Mouse (Mus musculus): Measurements from ENCODE around the gene Gm26965. TPM values are rescaled to one million over a fixed set of nuclear protein-coding genes. Genes with fewer than 3 reads are reported as not detected.
A peak's percentile ranks its signal among the peaks of the same experiment; 100 is the strongest.
"Not testable (repeated sequence)": the region's sequence is repeated elsewhere in the genome, so short reads cannot be mapped to it uniquely, and the experiment has no call there.

Gm26965 gene
- total RNA-seq (2021), result not detected

DNA sequence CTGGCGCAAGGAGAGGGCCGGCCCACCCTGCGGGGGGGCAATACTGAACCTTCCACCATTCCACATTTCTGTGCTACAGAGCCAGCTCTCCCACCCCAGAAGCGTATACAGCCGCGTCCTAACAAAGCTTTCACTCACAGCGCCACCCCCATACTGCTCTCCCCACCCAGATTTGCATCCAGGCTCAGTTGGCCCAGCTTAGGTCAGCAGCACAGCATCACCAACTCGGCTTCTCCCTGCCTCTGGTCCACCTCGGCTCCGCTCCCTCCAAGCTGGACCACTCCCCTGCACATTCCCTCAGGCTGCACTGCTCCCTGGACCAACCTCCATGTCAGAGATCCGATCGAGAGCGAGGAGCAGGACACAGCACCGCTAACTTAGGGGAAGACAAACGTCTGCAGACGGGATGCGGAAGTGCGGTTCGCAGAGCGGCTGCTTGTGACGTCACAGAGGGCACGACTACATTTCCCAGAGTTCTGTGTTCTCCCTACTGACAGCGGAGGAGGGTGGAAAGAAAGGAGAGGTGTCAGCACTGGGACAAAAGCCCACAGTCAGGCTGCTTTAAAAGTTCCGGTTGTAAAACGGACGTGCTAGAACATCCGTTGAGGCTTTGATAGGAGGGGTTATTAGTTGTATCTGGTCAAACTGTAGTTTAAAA is at the start of gene Gm26965, which contains the start of gene Zfp87:
TSS of gene Gm26965 (minus strand) at position 399 of the 658 bp plus-strand sequence.
TSS of gene Zfp87 (minus strand) at position 425 of the 658 bp plus-strand sequence.
- intact Hi-C loops (cut with DNase I), result no loop called here
- peak; percentile 92 to 94 for DNase-seq (ENCODE audit: extremely low spot score in 1 of 2, low spot score in 2 of 2)

DNA sequence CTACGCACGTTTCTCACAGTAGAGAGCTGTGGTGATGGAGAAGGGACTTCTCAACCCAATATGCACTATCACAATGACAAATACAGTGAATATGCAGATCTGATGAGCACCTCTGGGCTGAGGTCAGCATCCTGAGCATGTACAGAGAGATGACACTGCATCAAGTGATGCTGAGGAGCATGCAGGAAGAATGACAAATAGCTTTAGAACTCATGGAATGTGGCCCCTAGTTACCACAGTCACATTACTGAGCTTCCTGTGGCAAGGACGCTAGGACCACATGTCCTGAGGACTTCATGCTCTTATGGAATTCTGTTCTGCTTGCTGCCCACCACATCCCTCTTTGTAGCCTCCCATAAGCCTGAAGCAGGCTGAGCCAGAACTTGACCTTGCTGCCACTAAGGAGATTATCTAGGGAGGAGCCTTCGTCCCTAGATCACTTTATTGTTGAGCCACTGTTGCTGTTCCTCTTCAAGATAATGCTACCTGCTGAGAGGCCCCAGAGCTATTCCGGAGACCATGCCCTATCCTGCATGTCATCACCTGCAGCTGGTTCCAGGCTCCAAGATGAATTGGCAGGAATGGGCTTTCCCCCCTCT is 46.7 kb upstream of the Gm26965 start:
- no peak for DNase-seq (ENCODE audit: extremely low spot score in 1 of 2, low spot score in 2 of 2)
- intact Hi-C loops (cut with DNase I), result no loop called here

DNA sequence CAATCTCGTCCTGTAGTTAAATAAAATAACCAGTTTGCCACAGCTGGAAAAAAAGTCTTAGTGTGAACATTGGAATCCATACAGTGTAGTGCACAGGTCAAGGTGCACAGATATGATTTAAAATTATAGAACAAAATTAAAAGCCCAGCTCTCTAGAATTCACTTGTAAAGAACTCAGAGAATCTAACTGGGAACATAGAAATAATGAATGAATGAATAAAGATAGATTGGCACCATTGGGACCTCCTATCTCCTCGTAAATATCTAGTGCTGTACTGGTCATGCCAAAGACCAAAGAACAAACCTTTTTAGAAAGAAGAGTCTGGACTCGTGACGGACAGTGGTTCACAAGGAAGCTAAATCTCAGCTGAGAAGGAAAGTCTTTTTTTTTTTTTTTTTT is 27.8 kb upstream of the Gm26965 start, which contains the start of gene Zfp748:
TSS of gene Zfp748 (minus strand) at position 101 of the 400 bp plus-strand sequence.
- intact Hi-C loops (cut with DNase I), result no loop called here
- no peak for DNase-seq (ENCODE audit: extremely low spot score in 1 of 2, low spot score in 2 of 2)

DNA sequence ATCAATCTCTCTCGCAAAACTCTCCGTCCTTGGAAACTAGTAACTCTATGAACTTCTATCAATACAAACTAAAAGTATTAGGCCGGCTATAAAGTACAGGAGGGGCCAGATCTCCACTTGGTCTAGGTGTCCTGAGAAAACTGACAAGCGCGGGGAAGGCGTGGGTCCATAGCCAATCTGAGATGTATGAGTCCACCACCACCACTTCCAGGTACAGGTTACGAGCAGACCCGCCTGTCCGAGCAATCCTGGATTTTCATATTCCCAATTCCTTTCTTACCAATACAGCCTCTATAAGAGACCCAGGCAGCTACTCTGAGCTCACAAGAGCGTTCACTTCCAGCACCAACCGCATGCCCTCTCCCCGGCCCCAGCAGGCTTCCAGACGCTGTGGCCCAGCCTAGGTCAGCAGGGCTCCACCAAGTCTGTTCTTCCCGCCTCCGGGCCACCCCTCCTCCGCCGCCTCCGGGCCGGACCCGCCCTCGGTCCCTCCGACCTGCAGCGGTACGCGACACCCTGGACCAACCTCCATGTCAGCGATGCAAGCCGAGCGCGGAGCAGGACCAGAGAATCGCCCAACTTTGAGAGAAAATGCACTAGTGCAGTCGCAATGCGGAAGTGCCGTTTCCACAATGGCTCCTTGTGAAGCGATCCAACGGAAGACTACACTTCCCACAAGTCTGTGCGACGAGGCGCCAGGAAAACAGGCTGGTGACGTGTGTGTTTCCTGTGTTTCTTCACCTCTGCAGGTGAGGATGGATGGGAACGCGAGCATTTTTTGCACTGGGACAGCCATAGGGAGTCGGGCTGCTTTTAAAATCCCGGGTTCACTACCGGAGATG is 26.8 kb upstream of the Gm26965 start:
- peak; percentile 86 to 88 for DNase-seq (ENCODE audit: extremely low spot score in 1 of 2, low spot score in 2 of 2)
- intact Hi-C loops (cut with DNase I), result no loop called here

DNA sequence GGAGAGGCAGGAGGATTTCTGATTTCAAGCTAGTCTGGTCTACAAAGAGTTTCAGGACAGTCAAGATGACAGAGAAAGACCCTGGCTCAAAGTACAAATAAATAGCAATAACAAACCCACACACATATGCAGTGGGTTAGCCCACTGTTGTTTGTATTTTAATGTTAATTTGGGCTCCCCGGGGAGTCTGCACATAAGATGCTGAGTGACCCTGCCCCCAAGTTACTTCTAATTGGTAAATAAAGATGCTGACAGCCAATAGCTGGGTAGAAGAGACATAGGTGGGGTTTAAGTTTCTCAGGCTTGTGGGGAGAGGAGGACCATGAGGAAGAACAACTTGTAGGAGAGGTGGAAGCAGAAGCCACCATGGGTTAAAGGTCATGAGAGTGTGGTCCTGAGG is 20.0 kb upstream of the Gm26965 start:
- intact Hi-C loops (cut with DNase I), result no loop called here
- no peak for DNase-seq (ENCODE audit: extremely low spot score in 1 of 2, low spot score in 2 of 2)

DNA sequence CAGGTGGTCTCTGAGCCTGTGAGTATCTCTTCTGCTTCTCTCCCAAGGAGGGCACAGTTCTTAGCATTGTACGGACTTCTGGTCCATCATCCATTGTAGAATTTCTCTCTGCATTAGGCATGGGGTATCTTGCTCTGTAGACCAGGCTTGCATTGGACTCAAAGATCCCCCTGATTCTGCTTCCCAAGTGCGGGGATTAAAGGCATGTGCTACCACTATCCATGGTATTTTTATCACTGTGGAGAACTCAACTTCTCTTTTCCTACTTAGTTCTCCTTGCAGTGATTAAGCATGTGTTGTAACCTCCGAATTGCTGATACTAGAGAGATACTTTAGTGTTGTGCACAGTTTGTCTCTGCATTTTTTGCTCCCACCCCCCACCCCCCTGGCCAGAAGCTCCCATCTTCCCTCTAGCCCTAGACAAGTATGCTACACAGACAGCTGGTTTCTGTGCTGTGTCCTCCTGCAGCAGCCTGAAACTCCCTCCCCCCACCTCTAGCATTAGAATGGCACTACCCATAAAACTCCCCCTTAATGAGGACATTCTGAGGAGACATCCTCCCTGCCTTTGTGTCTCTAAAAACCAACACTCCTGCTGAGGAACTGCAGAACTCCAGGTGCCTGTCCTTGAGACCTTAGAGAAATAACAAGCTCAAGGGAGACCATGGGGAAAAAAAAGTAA is 1.2 kb upstream of the Gm26965 start:
- DNase-seq (ENCODE audit: extremely low spot score in 1 of 2, low spot score in 2 of 2), result no peak
- intact Hi-C loops (cut with DNase I), result no loop called here

DNA sequence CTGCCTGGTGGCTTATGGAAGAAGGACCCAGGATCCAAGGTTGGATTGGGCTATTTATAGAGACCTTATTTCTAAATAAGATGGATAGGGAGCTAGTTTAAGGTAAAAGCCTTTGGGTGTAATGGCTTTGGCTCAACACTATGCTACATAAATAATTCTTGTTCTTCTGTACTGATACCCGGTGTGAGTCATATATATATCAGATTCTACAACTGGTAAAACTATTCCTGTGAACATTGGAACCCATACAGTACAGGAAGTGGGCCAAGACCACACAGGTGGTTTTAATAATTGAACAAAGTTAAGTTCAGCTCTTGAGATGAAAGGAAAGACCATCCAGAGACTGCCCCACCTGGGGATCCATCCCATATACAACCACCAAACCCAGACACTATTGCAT is 25.0 kb downstream of the Gm26965 start:
- intact Hi-C loops (cut with DNase I), result no loop called here
- DNase-seq (ENCODE audit: extremely low spot score in 1 of 2, low spot score in 2 of 2), result no peak

DNA sequence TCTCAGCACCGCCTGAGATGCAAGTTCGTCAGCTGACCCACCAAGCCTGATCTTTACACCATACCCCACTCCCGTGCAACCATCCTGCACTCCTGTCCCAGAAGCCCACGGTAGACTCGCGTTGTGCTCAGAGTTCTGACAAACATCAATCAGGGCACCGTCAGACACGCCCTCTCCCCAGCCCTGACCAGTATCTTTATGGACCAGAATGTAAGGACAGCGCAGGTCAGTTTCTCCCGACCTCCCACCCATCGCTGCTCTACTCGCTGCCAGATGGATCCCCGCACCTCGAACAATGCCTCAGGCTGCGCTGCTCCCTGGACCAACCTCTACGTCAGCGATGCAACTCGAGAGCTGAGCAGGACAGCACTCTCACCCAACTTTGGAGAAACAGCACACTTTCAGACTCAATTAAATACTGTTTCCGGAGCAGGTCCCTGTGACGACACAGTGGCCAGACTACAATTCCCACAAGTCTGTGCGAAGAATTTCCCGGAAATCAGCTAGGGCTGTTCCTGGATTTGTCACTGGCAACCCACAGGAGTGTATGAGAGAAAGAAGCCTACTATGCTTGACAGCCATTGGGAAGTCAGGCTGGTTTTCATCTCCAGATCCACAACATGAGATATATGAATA is 25.7 kb downstream of the Gm26965 start, which contains the start of gene Zfp58:
TSS of gene Zfp58 (minus strand) at position 472 of the 636 bp plus-strand sequence.
- peak; percentile 79 to 89 for DNase-seq (ENCODE audit: extremely low spot score in 1 of 2, low spot score in 2 of 2)
- intact Hi-C loops (cut with DNase I), result no loop called here

DNA sequence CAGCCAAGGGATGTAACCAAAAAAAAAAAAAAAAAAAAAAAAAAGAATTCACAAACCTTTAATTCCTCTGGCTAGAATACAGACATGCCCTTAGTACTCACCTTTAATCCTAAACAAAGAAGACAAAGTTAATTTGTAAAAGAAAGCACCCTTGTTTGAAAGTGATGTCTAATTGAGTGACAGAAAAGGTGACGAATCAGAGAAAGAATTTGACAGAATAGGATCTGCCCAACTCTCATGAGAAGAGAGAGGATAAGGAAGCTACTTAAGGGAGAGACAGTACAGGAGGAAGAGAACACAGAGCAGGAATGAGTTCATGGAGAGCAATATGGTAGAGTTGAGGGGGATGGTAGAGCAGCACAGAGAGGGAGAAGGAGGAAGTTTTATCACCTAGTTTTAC is 30.3 kb downstream of the Gm26965 start:
- intact Hi-C loops (cut with DNase I), result no loop called here
- no peak for DNase-seq (ENCODE audit: extremely low spot score in 1 of 2, low spot score in 2 of 2)

DNA sequence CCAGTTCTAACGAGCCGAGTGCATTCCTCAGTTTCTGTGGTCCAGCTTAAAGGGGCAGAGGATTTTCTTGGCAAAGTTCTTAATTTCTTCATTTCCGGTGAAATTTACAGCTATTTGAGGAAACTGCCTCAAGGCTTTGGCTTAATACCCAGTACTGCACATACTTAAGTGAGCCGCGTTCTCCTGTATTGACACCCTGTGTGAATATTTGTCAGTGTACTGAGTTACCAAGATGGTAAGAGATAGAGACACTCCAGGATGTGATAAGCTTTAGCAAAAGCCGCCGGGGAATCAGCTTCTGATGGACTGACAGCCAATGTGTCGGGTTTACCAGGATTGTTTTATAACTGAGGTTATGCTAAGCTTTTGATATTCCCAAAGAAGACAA is 41.5 kb downstream of the Gm26965 start:
- intact Hi-C loops (cut with DNase I), result no loop called here
- no peak for DNase-seq (ENCODE audit: extremely low spot score in 1 of 2, low spot score in 2 of 2)

DNA sequence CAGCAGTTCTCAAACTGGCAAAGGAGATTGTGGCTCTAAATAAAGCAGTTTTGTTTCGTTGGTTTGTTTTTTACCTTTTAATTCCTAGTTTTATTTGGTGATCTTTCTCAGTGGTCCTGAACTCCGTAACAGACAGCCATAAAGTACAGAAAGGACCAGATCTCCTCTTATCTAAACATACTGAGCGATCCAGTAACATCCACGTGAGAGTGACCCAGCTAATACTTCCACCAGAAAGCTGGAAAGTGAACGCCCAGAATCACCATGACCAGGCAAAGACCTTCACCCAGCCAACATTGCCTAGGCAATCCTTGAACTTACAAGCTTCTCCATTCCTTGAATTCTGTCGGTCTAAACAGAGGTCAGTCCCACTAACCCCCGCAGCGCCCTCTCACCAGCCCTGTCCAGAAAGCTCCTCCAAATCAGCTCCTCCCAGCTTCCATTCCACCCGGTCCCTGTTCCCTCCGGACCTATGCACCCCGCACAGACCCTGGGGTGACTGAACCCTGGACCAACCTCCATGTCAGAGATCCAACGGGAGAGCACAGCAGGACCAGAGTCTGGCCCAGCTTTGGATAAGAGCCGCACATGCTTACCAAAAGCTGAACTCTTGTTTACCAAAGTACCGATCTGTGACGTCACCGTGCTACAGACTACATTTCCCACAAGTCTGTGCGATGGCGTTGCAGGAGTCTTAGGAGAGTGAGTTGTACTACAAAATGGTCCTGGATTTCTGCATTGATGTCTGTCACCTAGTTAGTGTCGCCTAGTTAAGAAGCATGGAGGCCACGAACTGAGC is 42.1 kb downstream of the Gm26965 start, which contains the start of gene Zfp874b:
TSS of gene Zfp874b (minus strand) at position 634 of the 799 bp plus-strand sequence.
- intact Hi-C loops (cut with DNase I), result no loop called here
- peak; percentile 85 to 86 for DNase-seq (ENCODE audit: extremely low spot score in 1 of 2, low spot score in 2 of 2)

DNA sequence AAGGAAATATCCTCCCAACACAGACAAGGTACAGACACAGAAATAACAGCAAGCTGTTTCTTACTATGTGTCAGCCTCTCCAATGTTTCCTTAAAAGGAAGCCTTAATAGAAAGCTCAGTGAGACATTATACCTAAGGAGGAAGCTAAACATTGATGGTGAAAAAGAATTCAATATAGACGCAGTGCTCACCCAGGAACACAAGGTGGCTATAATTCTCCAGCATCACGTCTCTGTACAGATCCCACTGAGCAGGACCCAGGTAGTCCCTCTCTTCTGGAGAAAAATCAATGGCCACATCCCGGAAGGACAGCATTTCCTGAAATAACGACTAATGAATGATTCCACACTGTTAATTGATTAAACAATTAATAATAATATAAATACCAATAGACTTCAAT is 44.4 kb downstream of the Gm26965 start:
- DNase-seq (ENCODE audit: extremely low spot score in 1 of 2, low spot score in 2 of 2), result no peak
- intact Hi-C loops (cut with DNase I), result no loop called here

DNA sequence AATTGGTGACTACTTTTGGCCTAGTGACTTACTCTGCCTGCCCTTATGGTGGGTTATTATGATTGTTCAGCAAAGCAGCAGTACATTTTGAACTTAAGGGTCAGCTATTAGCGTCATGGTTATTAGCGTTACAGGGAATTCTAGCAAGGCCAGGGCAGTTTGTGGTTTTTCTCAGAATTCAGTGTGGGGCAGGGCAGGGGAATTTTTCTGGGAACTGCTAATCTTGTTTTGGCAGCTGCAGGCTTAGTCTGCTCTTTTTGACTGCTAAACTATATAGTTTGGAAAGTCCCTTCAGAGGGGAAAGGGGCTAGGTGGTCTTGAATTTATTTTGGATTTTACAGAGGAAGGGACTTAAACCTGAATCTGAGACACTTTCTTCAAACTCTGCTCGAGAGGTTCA is 56.7 kb downstream of the Gm26965 start:
- intact Hi-C loops (cut with DNase I), result no loop called here
- DNase-seq (ENCODE audit: extremely low spot score in 1 of 2, low spot score in 2 of 2), result no peak

DNA sequence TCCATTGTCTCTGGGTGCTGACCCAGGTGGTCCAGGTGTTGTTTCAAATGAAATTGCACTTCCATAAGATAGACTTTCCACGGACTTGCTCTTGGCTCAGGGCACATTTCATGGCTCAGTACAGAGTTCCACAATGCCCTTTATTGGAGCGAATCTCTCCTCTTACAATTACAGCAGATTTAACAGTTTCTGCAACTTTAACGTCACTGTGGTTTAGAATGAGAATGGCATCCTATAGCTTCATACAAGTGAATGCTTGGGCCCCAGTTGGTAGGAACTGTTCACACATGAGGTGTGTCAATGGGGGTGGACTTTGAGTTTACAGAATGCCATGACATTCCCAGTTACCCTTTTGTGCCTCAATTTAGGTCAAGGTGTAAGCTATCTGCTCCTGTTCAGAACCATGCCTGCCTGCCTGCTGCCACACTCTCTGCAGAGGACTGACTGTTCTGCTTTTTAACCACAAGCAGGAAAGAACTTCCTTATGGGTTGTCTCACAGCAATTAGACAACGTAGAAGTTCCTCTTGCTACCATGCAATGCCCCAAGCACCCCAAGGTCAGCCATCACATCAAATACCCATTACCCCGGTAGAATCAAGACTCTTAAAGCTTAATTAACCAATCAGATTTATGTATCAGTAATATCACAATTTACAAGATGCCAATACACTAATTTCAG is 62.3 kb downstream of the Gm26965 start:
- DNase-seq (ENCODE audit: extremely low spot score in 1 of 2, low spot score in 2 of 2); intact Hi-C loops (cut with DNase I): not testable (repeated sequence)

DNA sequence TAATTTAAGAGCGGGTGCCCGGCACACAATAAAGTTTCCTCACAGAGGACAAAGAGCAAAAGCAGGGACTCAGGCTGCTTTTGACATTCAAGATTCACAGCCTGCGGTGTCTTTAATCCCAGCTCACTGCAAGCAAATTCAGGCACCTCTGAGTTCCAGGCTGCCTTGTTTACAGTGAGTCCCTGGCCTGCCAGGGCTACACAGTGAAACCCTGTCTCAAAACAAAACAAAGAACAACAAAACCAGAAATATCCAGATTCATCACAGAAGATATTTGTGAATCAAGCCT is 74.0 kb downstream of the Gm26965 start:
- intact Hi-C loops (cut with DNase I), result no loop called here
- no peak for DNase-seq (ENCODE audit: extremely low spot score in 1 of 2, low spot score in 2 of 2)

DNA sequence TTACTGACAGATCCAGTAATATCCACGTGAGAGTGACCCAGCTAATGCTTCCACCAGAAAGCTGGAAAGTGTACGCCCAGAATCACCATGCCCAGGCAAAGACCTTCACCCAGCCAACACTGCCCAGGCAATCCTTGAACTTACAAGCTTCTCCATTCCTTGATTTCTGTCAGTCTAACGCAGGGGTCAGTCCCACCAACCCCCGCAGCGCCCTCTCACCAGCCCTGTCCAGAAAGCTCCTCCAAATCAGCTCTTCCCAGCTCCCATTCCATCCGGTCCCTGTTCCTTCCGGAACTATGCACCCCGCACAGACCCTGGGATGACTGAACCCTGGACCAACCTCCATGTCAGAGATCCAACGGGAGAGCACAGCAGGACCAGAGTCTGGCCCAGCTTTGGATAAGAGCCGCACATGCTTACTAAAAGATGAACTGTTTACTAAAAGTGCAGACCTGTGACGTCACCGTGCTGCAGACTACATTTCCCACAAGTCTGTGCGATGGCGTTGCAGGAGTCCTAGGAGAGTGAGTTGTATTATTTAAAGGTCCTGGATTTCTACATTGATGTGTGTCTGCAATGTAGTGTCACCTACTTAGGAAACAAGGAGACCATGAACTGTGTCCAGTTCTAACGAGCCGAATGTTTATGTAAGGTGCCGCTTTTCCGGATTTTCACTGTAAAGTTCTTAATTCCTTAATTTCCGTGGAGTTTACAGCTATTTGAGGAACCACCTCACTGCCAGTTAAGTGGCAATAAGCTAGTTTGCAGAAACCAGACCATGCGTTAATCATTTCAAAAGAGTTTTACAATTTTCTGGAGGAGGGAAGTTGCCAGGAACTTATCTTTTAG is 74.6 kb downstream of the Gm26965 start, which contains the start of gene Zfp874a:
TSS of gene Zfp874a (minus strand) at position 453 of the 849 bp plus-strand sequence.
- peak; percentile 89 for DNase-seq (ENCODE audit: extremely low spot score in 1 of 2, low spot score in 2 of 2)
- intact Hi-C loops (cut with DNase I), result no loop called here
